Mouse (Mus musculus) brain, embryonic 14.5 days (tissue): Measurements from ENCODE around the gene Gpr156. TPM values are rescaled to one million over a fixed set of nuclear protein-coding genes. Genes with fewer than 3 reads are reported as not detected.

Experiments used
- DNase-seq: peaks from one replicate; pipeline ENCODE4 v3.0.0-alpha.2; 2011; ENCODE audit warnings: low read depth
- CTCF ChIP-seq: fragments of 200-500 bp; IDR thresholded peaks from 2 replicates; pipeline ENCODE4 v1.5.1; 2012; ENCODE audit warnings: inconsistent platforms, mild to moderate bottlenecking, moderate library complexity, borderline replicate concordance; ENCODE audit not compliant: insufficient read depth, insufficient read length; ENCODE audit errors: extremely low read depth
- POLR2A ChIP-seq: fragments of 200-500 bp; IDR thresholded peaks from 2 replicates; pipeline ENCODE4 v1.6.1; 2012; ENCODE audit warnings: mild to moderate bottlenecking, inconsistent platforms, borderline replicate concordance; ENCODE audit not compliant: poor library complexity, insufficient read depth, insufficient read length, severe bottlenecking; ENCODE audit errors: extremely low read depth
- polyA plus RNA-seq: library from polyadenylated mRNA; depleted of rRNA; stranded (reverse); fragments of >200 nt; gene quantifications from 2 replicates; pipeline ENCODE4 v1.2.3, GENCODE M21; 2012

Gene Gpr156
- polyA plus RNA-seq, 1 experiment, result 7.0 TPM

DNA sequence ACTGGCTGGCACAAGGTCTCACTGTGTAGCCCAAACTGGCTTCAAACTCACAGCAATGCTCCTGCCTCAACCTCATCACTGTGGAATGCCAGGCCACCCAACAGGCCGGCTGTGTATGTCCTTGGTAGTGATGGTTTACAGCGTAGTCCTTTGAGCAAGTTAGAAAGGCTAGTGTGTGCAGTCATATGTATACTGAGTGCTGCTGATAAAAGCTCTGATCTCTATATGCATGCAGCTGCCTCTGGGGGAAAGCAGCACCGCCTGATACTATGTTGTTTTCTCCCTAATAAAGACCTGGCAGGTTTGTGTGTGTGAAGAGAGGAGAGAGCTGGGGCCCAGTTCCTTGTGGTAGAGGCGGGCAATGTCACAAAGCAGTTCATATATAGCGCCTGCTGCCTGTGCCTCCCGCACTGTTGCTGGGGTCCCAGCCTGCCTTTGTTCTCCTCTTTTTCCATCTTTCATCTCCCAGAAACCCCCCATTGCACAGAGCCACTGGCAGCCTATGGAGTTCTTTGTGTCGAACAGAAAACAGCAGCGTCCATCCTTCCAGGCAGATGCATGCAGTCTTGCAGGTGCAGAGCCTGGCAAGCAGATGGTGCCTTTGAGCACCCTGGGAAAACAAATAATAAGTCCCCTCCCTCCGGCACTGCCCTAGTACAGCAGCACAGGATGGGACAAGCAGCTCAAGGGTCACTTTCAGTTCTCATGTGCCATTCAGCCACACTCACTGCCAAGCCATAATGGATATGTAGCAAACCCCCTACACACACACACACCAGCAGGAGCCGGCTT is 74.5 kb downstream of the Gpr156 start:
- no peak for TF ChIP-seq POLR2A
- peak; percentile 44; the same call in 1 of the 2 replicates for TF ChIP-seq CTCF
- peak; percentile 96 for DNase-seq

DNA sequence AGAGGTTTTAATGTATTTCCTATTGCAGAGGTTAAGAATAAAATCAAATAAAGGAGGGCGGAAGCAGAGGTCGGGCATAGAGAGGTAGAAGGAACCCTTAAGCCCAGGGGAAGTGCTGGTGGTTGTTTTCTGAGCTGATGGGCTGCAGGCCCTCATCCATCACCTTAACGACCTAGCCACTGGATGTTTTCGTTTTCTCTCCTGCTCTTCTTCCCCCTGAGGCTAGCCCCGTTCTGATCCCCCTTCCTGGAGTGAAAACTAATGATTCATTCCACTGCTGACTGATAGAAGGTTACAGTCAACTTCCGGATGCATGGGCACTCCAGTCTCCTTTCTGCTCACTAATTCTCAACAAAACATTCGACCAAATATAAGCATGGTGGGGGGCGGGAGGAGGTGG is 76.5 kb downstream of the Gpr156 start:
- TF ChIP-seq CTCF (no peak), POLR2A (no peak)
- no peak for DNase-seq

DNA sequence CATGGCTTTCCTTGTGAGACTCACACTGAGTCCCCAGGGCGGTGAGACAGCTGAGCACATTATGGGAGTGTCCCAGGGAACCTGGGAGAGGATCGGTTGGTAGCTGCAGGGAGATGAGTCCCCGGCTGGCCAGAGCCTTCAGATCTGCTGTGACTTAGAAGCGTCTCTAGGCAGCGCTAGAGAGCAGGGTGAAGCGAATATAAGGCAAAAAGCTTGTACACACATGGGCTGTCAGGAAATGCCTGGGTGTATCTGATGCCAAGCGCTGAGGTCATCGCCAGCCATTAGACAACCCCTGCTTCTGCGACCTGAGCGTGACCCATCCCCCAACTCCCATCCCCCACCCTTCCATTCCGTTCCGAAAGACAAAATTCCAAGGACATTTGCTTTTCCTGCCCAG is 78.4 kb downstream of the Gpr156 start:
- no peak for TF ChIP-seq POLR2A
- TF ChIP-seq CTCF, result peak; percentile 67

DNA sequence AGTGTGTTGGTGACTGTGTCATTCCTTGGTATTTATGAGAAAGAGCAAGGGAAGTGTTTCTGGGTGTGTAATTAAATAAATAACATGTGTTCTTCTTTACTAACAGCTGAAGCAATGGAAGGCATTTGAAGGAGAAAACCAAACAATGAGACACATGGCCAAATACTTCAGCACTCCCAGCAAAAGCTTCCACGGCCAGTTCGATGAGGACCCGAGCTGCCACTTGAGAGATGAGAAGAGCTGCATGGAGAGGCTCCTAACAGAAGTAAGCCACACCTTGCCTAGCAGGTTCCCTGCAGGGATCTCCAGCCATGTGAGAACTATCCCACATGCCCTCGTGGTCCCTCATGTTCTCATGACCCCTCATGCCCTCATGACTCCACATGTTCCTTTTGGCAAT is 81.5 kb downstream of the Gpr156 start:
- TF ChIP-seq CTCF, result no peak
- no peak for TF ChIP-seq POLR2A
- no peak for DNase-seq

More for the DNA sequence above, 78.4 kb downstream of the Gpr156 start:
- peak; percentile 85 for DNase-seq

DNA sequence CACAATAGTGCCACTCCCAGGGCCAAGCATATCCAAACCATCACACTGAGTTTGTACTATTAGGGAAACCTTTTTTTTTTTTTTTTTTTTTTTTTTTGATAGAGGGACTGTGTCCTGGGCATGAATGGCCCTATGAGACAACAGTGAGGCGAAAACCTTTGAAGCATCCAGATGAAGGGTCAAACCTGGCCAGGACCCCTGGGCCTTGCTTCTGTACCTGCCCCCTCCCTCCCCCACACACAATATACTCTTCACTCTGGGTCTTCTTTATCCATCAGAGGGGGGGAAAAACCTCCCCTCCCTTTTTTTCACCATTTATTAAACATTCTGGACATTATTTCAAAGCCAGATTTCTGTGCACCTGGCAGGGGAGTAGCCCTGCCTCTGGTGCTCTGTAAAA is 83.5 kb downstream of the Gpr156 start:
- no peak for DNase-seq
- no peak for TF ChIP-seq CTCF
- no peak for TF ChIP-seq POLR2A

DNA sequence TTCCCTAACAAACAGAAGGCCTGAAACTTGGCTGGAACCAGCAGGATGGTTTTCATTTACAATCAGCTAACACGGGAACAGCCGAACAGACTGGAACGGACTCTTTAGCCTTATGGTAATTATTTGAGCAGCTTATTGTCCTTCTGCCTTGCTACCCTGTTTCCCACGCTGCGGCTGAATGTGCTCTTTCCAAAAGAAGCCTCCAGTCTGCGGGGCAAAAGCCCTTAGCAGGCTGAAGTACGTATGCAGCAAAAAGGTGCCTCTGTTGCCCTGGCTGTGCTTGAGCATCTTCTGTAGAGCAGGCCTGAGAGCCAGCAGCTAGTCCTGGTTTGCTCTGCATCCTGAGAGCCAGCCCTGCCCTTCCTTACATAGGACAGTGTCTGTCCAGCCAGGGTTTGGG is 83.9 kb downstream of the Gpr156 start:
- TF ChIP-seq CTCF (no peak), POLR2A (no peak)
- DNase-seq, result peak; percentile 94

DNA sequence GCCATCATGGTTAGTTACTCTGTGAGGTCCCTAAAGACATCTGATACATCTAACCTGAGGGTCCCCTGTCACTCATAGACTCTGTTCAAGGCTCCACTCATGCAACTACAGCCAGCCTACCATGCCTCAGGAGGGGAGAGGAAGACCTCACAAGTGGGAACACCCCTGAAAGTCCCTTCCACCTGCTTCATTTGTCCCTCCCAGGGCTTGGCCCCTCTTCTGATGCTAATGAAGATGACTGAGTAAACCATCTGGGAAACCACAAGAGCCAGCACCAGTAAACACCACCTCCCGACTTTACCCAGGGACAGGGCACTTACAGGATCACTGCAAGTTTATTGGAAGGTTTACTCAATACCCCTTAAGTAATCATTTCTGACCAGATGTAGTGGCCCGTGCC is 85.5 kb downstream of the Gpr156 start:
- no peak for TF ChIP-seq POLR2A
- TF ChIP-seq CTCF, result no peak
- no peak for DNase-seq

DNA sequence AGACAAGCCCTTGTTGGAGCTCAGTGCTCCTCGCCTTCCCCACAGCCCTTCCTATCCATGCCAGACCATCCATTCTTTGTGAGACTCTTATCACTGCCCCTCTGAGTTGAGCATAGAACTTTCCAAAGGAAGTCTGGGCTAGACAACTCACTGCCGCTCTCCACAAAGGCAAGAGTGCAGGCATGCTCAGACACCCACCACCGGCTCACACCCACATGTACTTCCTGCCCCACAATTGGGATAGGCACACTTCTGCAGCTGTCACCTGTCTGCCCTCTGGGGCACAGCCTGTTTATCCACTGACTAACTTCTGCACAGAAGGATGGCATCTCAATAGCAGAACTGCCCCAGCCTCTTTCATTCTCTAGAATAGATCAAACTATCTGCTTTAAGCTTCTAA is 86.2 kb downstream of the Gpr156 start:
- no peak for DNase-seq
- TF ChIP-seq CTCF (no peak), POLR2A (no peak)

DNA sequence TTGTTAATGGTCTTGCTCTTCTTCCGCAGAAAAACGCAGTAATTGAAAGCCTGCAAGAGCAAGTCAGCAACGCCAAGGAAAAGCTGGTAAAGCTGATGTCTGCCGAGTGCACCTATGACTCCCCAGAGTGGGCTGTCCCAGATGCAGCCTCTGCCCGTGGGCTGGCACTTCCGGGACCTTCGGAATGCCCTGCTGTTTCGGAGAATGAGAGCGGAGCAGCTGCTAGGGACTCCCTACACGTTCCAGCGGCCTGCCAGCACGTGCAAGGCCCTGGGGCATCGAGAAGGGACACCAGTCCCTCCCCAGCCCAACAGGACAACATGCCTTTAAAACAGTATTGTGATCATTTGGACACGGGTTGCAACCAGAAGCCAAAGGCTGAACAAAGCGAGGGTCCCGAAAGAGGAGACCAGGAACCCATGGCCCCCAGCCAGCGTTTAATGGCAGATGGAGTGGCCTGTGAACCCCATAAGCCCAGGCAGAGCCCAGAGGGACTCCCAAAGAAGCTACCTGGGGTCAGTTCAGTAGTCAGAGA is 88.3 kb downstream of the Gpr156 start:
- no peak for DNase-seq
- TF ChIP-seq POLR2A (no peak), CTCF (no peak)

DNA sequence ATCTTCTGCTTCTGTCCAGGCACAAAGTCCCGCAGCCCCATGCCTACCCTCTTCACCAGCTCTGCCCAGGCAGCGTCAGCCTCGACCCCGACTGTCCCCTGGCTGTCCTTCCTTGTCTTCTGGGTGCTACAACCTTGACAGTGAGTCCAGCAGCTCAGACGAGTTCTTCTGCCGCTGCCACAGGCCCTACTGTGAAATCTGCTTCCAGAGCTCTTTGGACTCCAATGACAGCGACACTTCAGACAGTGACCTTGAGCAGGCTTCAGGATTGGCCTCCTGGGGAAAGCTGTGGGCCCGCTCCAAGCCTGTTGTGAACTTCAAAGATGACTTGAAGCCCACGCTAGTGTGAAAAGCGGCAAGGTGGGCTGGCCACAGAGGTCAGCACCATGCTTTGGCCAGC is 89.2 kb downstream of the Gpr156 start:
- TF ChIP-seq CTCF, result no peak
- no peak for TF ChIP-seq POLR2A
- DNase-seq, result no peak

DNA sequence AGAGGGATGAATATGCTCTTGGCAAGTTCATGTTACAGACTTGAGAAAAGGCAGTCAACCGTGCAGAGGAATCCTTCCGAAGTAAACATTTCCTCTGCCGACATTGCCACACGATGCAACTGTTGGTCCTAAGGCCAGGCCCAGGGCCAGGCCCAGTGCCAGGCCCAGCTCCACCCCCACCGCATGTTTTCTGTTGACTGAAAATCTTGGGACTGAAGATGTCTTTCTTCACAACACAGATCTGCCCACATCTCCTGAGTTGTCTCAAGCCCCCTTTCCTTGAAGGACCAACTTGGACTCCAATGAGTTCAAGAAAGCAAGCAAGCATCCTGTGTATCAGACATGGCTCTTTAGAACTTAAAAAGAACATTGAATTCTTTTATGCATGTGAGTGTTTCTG is 92.1 kb downstream of the Gpr156 start:
- no peak for TF ChIP-seq POLR2A
- TF ChIP-seq CTCF, result no peak
- no peak for DNase-seq
